Mouse (Mus musculus) heart, adult 2 months (tissue): ENCODE results near the gene Palld.

Experiments
- CTCF ChIP-seq: fragments of 200-600 bp; IDR thresholded peaks from 2 replicates; pipeline ENCODE4 v1.8.1; 2022; ENCODE audit warnings: antibody characterized with exemption, mild to moderate bottlenecking, moderate library complexity
- EP300 ChIP-seq: fragments of 200-500 bp; IDR thresholded peaks from 2 replicates; pipeline ENCODE4 v1.6.1; 2011; ENCODE audit warnings: low read depth, low read length, control low read depth; ENCODE audit not compliant: insufficient read depth
- POLR2A ChIP-seq: fragments of 200-500 bp; IDR thresholded peaks from 2 replicates; pipeline ENCODE4 v1.6.1; 2011; ENCODE audit warnings: mild to moderate bottlenecking, low read depth, low read length, control low read depth; ENCODE audit not compliant: insufficient read depth

DNA sequence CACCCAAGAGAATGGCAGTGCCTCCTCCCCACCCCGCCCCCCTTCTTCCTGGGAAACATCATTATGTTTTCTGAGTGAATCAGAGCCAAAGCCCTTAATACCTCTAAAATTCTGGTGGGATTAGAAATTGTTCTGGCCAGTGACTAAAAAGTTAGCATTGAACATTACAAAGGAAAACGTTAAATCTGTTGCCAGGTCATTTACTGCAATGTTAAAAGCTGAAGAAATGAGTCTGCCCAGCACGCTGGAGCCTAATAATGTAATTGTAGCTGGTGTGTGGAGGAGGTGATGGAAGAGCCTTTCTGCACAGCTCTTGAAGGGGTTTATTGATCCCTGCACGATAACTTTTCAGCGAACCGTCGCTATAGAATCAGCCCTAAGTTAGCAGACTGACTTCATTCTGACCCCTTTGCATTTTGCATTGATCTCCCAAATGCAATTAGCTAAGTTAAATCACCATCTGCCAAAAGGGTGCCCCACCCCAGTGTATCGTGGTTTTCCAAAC lies 165.7 kb downstream of the Palld start:
- TF ChIP-seq POLR2A (no peak), CTCF (no peak), EP300 (no peak)
